Mouse (Mus musculus) stomach, embryonic 16.5 days (tissue): ENCODE measurements around the gene Eif2ak1. TPM values are rescaled to one million over a fixed set of nuclear protein-coding genes. Genes with fewer than 3 reads are reported as not detected.
"Not testable (repeated sequence)": the region's sequence is repeated elsewhere in the genome, so short reads cannot be mapped to it uniquely, and the experiment has no call there.

Experiments used
- ATAC-seq: fragments of 200-750 bp; cut with Nextera tagmentation; 2 replicates; pipeline ENCODE4 v1.8.0; 2017; ENCODE audit warnings: moderate number of reproducible peaks, moderate TSS enrichment; ENCODE audit not compliant: insufficient read depth, low FRiP score
- H3K27ac ChIP-seq: fragments of 300-500 bp; sonication (generic); 2 replicates; pipeline ENCODE4 v1.5.1; 2014; ENCODE audit warnings: low read length
- H3K27me3 ChIP-seq: fragments of 300-500 bp; sonication (generic); 2 replicates; pipeline ENCODE4 v1.6.1; 2014; ENCODE audit warnings: low read length, control low read depth, mixed read lengths; ENCODE audit not compliant: control insufficient read depth, insufficient read depth
- H3K36me3 ChIP-seq: fragments of 300-500 bp; sonication (generic); 2 replicates; pipeline ENCODE4 v1.6.1; 2014; ENCODE audit warnings: low read length; ENCODE audit not compliant: control insufficient read depth, insufficient read depth
- H3K4me1 ChIP-seq: fragments of 300-500 bp; sonication (generic); 2 replicates; pipeline ENCODE4 v1.6.1; 2014; ENCODE audit warnings: low read length, control low read depth, mixed read lengths; ENCODE audit not compliant: control insufficient read depth, insufficient read depth
- H3K4me2 ChIP-seq: fragments of 300-500 bp; sonication (generic); 2 replicates; pipeline ENCODE4 v1.6.1; 2014; ENCODE audit warnings: low read depth, low read length, mixed read lengths
- H3K4me3 ChIP-seq: fragments of 300-500 bp; sonication (generic); replicated peaks from 2 replicates; pipeline ENCODE4 v1.5.1; 2014; ENCODE audit warnings: mild to moderate bottlenecking, low read length
- H3K9ac ChIP-seq: fragments of 300-500 bp; sonication (generic); 2 replicates; pipeline ENCODE4 v1.6.1; 2014; ENCODE audit warnings: low read length
- H3K9me3 ChIP-seq: fragments of 300-500 bp; sonication (generic); replicated peaks from 2 replicates; pipeline ENCODE4 v1.6.1; 2016; ENCODE audit warnings: low read length, control low read depth; ENCODE audit not compliant: control insufficient read depth
- WGBS: fragments of 180-500 bp; shearing (Covaris S2); extraction: QIAGEN DNeasy Blood & Tissue Kit; methylation state at CpG from one replicate; pipeline ENCODE4 v1.1.7; 2014; 5-methylcytosine and 5-hydroxymethylcytosine counted together
- polyA plus RNA-seq: library from polyadenylated mRNA; unstranded; fragments of >200 nt; fragmentation: Nextera tagmentation; extraction: Ambion mirVana; gene quantifications from 2 replicates; pipeline ENCODE4 v1.2.1, GENCODE M21; 2015

Eif2ak1 gene
- 33.6 and 35.0 TPM in 2 replicates for polyA plus RNA-seq

DNA sequence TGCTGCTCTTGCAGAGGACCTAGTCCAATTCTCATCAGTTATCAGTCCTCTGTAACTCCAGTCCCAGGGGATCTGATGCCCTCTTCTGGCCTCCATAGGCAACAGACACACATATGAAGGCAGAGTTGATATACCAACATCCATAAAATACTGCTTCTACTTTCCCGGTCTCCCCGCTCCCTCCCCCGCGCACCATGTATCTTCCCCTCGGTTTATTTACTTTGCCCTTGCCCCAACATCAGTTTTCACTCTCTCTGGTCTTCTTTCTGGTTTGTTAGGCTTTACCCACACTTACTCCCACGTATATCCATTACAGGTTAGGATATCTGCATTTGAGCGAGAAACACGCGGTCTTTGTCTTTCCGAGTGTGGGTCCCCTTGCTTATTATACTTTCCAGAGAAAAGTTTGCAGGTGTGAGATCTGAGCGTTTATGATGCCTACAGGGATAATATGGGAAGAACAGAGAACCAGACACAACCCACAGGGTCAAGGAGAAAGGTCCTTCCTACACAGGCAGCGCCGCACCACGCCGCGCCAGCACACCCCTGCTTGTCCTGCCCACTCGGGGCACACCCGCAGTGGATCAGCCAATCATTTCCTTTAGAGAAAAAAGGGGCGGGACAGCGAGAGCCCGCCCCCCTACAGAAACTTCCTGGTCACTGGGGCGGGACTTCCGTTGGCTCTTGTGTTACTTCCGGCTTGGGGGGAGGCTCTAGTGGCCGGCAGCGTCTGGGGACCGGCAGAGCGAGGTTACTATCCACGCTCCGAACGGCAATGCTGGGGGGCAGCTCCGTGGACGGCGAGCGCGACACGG lies at the start of gene Eif2ak1:
Eif2ak1 (plus strand) TSS at position 673 of the 815 bp plus-strand sequence.
- H3K9ac ChIP-seq: peak within 1 kb of the TSS; percentile 92
- peak within 1 kb of the TSS; percentile 79 for H3K27ac ChIP-seq
- no peaks in the 10 kb centered on the region for H3K36me3 ChIP-seq
- peaks cover 11% of the 10 kb centered on the region for H3K4me1 ChIP-seq
- ATAC-seq: peak; percentile 99
- no peaks in the 10 kb centered on the region for H3K27me3 ChIP-seq
- peak within 1 kb of the TSS; percentile 91 for H3K4me3 ChIP-seq
- WGBS: under 1% methylated on average over 37 of the region's 37 CpGs
- H3K4me2 ChIP-seq: peak within 1 kb of the TSS; percentile 79
- H3K9me3 ChIP-seq: no peaks in the 10 kb centered on the region

DNA sequence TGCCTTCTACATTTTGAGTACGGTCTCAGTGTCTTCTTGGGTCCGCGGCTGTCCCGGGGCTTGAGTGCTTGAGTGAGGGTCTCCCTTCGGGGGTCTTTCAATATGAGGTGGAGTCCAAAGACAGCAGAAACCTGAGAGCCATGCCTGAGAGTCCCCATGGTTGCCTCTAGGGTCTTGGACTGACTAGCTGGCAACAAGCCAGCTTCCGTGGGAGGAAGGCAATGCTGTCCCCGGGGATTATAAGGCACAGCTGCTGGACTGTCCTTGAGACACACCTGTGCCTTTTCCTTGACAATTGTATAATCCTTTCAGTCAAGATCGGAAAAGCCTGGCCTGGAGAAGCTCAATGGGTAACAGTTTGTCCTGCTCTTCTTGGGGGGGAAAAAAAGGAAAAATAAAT lies 35.6 kb upstream of the Eif2ak1 start:
- H3K27ac ChIP-seq: no peak overlapping the region
- no peaks in the 10 kb centered on the region for H3K9me3 ChIP-seq
- no peak overlapping the region for H3K9ac ChIP-seq
- H3K4me1 ChIP-seq: no peaks in the 10 kb centered on the region
- H3K27me3 ChIP-seq: no peaks in the 10 kb centered on the region
- WGBS: 83% methylated on average over 8 of the region's 8 CpGs
- ATAC-seq: no peak
- no peak overlapping the region for H3K4me2 ChIP-seq
- H3K4me3 ChIP-seq: no peak overlapping the region
- H3K36me3 ChIP-seq: no peaks in the 10 kb centered on the region

DNA sequence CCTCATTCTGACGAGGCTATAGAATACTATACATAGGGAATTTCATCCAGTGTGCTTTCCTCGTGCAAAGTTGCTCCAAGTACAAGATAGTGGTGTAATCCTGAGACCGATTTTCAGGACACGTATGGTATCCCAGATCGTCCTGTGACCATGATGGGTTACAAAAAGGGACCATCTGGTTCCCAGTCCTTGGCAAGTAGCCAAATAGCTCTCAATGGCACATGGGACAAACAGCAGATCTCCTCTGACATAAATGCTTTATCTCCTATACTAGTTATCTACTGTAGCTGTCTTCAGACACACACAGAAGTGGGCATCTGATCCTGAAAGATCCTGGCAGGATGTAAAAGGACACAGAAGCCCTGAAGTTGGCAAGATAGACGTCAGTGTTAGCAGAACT lies 32.2 kb upstream of the Eif2ak1 start:
- no peaks in the 10 kb centered on the region for H3K9me3 ChIP-seq
- no peaks in the 10 kb centered on the region for H3K27me3 ChIP-seq
- no peak overlapping the region for H3K9ac ChIP-seq
- WGBS: 67% methylated on average over 6 of the region's 6 CpGs
- no peak overlapping the region for H3K27ac ChIP-seq
- H3K36me3 ChIP-seq: no peaks in the 10 kb centered on the region
- H3K4me1 ChIP-seq: no peaks in the 10 kb centered on the region
- H3K4me2 ChIP-seq: no peak overlapping the region
- H3K4me3 ChIP-seq: no peak overlapping the region
- no peak for ATAC-seq

DNA sequence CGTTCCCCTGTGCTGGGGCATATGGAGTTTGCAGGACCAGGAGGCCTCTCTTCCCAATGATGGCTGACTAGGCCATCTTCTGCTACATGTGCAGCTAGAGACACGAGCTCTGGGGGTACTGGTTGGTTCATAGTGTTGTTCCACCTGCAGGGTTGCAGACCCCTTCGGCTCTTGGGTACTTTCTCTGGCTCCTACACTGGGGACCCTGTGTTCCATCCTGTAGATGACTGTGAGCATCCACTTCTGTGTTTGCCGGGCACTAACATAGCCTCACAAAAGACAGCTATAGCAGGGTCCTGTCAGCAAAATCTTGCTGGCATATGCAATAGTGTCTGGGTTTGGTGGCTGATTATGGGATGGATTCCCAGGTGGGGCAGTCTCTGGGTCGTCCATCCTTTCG lies 16.4 kb upstream of the Eif2ak1 start:
- H3K27me3 ChIP-seq, H3K36me3 ChIP-seq, H3K9me3 ChIP-seq, H3K4me3 ChIP-seq, H3K9ac ChIP-seq, H3K4me1 ChIP-seq, H3K27ac ChIP-seq, ATAC-seq, H3K4me2 ChIP-seq: not testable (repeated sequence)
- WGBS: 85% methylated on average over 6 of the region's 6 CpGs

DNA sequence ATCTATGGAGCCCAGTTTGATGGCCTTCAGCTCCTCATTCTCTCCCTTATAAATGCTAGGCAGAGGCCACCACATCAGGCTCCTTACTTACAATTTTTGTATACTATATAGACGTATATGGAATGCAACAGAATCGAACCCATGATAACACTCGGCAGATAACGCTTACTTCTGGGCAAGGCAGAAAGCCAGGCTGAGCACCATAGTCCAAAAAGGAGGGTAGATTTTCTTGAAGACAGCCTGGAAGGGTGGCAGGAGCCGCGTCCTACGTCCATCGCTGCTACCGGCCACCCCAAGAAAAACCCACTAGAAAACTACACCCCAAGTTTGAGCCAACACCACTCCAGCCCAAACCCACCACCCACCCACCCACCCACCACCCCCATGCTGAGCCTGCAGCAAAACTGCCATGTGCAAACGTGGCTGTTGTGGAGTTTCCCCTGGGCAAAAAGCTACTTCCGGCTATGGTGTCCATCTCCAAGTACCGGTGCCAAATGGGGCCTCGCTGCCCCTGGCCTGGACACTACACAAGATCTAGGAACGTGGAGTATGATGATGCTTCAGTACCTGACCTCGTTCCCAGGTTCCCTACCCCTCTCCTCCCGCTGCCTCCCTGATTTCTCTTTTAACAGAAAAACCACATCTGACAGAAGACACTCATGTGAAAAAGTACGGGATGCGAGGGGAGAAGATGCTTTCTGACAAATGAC lies 13.4 kb upstream of the Eif2ak1 start:
- Histone ChIP-seq H3K27ac (no peak overlapping the region), H3K27me3 (no peaks in the 10 kb centered on the region), H3K9me3 (no peaks in the 10 kb centered on the region), H3K4me2 (no peak overlapping the region), H3K4me1 (no peaks in the 10 kb centered on the region), H3K4me3 (no peak overlapping the region), H3K9ac (no peak overlapping the region), H3K36me3 (no peaks in the 10 kb centered on the region)
- no peak for ATAC-seq
- 85% methylated on average over 18 of the region's 18 CpGs for WGBS

DNA sequence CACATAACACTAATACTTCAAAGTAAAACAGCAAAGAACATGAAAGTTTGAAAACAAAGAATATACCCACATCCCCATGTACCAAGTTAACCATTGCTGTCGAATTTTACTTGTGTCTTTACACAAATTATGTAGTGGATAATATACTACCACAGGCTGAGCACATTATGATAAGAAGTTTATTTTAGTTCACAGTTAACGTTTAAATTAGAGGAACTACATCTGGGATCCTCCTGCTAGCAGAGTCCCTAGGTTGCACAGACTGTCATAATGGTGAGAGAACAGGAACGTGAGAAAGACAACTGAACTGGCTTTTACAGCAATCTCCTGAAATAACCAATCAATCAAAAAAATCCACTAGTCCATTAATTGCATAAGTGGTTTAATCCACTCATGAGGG lies 10.3 kb upstream of the Eif2ak1 start:
- no peak overlapping the region for H3K4me2 ChIP-seq
- no peaks in the 10 kb centered on the region for H3K36me3 ChIP-seq
- WGBS: 54% methylated on average over 3 of the region's 3 CpGs
- ATAC-seq: no peak
- no peaks in the 10 kb centered on the region for H3K4me1 ChIP-seq
- no peaks in the 10 kb centered on the region for H3K9me3 ChIP-seq
- H3K27me3 ChIP-seq: no peaks in the 10 kb centered on the region
- H3K4me3 ChIP-seq: no peak overlapping the region
- no peak overlapping the region for H3K27ac ChIP-seq
- H3K9ac ChIP-seq: no peak overlapping the region

DNA sequence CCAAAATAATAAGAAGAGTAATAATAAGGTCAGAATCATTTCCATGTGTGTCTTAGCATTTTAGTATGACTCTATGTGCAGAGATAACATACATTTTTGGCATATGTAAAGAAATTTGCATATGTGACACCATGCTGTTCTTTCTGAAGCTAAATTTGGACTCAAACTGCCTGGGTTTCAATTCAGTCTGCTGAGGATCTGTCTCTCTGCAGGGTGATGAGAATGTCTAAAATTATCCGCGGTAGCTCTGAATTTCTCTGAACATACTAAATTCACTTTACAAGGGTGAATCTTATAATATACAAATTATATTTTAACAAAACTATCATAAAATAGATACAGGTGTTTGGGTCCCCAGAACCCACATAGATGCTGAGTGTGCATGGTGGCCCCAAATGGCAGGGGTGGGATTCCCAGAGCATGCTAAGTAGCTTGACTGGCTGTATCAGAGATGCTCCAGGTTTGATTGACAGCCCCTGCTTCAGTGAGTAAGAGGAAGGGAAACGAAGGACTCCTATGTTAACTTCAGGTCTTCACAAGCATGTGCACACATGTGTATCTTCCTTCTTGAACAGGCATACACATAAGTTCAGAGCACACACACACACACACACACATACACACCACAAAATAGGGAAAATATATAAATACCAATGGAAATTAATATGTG lies 8.0 kb upstream of the Eif2ak1 start:
- Histone ChIP-seq H3K9ac (no peak overlapping the region), H3K27ac (no peak overlapping the region), H3K36me3 (no peaks in the 10 kb centered on the region), H3K4me1 (no peaks in the 10 kb centered on the region), H3K4me3 (no peak overlapping the region), H3K27me3 (no peaks in the 10 kb centered on the region), H3K4me2 (no peak overlapping the region), H3K9me3 (no peaks in the 10 kb centered on the region)
- ATAC-seq: no peak
- WGBS: 87% methylated on average over 3 of the region's 3 CpGs

DNA sequence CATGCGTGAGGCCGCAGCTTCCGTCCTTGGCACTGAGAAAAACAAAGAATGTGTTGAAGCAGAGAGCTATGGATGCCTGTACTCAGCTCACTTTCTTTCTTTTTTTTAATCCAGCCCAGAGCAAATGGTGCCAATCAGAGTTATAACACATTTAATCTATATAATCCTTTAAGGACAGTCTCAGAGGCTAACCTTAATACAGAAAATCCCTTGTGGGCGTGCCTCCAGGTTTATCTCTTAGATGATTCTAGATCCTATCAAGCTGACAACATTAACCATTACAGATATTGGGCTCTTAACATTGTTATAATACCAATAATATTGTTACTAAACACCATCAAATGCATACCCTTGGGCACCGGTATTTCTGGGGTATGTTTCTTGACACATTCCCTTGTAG lies 5.9 kb upstream of the Eif2ak1 start:
- WGBS: 82% methylated on average over 5 of the region's 5 CpGs
- no peaks in the 10 kb centered on the region for H3K4me1 ChIP-seq

DNA sequence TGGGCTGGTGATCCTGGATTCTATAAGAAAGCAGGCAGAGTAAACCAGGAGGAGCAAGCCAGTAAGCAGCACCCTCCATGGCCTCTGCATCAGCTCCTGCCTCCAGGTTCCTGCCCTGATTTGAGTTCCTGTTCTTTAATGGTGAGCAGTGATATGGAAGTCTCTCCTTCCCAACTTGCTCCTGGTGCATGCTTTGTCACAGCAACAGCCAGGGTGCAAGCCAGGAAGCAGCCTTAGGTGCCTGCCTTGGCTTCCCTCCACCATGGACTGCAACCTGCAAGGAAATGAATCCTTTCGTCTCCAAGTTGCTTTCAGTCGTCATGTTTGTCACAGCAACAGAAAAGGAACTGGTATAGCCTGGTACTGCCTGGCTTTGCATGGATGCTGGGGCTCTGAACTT lies 3.0 kb upstream of the Eif2ak1 start:
- ATAC-seq: no peak
- H3K9me3 ChIP-seq: no peaks in the 10 kb centered on the region
- no peaks in the 10 kb centered on the region for H3K27me3 ChIP-seq
- H3K9ac ChIP-seq: no peak overlapping the region
- H3K27ac ChIP-seq: no peak overlapping the region
- 80% methylated on average over 2 of the region's 2 CpGs for WGBS
- H3K36me3 ChIP-seq: no peaks in the 10 kb centered on the region
- H3K4me2 ChIP-seq: no peak overlapping the region
- peaks cover 7% of the 10 kb centered on the region for H3K4me1 ChIP-seq
- H3K4me3 ChIP-seq: no peak overlapping the region

More for the DNA sequence above, 5.9 kb upstream of the Eif2ak1 start:
- H3K27me3 ChIP-seq: no peaks in the 10 kb centered on the region
- H3K36me3 ChIP-seq: no peaks in the 10 kb centered on the region
- no peak for ATAC-seq
- no peak overlapping the region for H3K4me3 ChIP-seq
- no peaks in the 10 kb centered on the region for H3K9me3 ChIP-seq
- no peak overlapping the region for H3K27ac ChIP-seq
- H3K9ac ChIP-seq: no peak overlapping the region
- H3K4me2 ChIP-seq: no peak overlapping the region
